Mouse (Mus musculus) fat pad, adult 2 months (tissue): ENCODE data around the gene 9930021J03Rik.
A peak's percentile ranks its signal among the peaks of the same experiment; 100 is the strongest.

Experiments used
- DNase-seq: peaks from one replicate; pipeline ENCODE4 v3.0.0-alpha.2; 2011; ENCODE audit warnings: low read depth, low spot score; ENCODE audit errors: extremely low read depth

Gene 9930021J03Rik

GRCm38 (mm10) chr19:29805917-29806785, at the start of gene 9930021J03Rik:
TSS of gene 9930021J03Rik (minus strand) at chr19:29805989.
- peak; percentile 72 for DNase-seq

- DNase-seq: no peak
These were observed 47.9 kb upstream of the 9930021J03Rik start for GRCm38 (mm10) chr19:29853711-29854110.

DNA sequence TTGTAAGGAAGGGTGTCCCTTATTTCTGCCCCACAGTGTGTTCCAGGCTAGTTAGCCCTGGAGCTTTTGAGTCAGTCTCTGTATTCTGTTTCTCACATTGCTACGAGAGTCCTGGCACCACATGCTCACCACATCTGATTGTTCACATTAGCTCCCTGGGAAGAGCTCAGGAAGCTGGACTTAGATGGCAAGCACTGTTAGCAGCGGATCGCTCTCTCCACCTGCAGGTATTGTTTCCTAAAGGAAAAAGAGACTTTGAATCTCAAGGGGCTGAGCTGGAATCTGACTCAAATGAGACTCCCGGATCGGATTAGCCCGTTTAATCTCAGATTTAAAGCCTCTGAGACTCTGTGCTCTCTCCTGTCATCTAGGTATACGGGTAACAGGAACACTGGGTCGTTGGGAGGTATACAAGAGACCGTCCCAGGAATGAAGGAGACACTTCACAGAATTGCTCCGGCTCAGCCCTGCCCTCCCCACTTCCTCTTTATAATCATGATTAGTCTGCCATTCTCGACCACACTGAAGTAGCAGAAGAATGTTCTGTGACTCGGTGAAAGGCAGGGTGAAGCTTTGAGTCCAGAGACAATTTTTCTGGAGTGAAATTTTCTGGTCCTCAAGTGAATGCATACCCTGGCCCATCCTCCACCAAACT, 45.4 kb upstream of the 9930021J03Rik start:
- no peak for DNase-seq

- DNase-seq: no peak
These were observed 44.2 kb upstream of the 9930021J03Rik start for GRCm38 (mm10) chr19:29849924-29850551.

- DNase-seq: peak; percentile 59
These were observed 38.4 kb upstream of the 9930021J03Rik start for GRCm38 (mm10) chr19:29844036-29844661.

GRCm38 (mm10) chr19:29843641-29844035, 37.8 kb upstream of the 9930021J03Rik start:
- DNase-seq: no peak

- DNase-seq: peak; percentile 72
These were observed 37.2 kb upstream of the 9930021J03Rik start for GRCm38 (mm10) chr19:29842973-29843372.

GRCm38 (mm10) chr19:29840642-29841041, 34.9 kb upstream of the 9930021J03Rik start:
- no peak for DNase-seq

DNA sequence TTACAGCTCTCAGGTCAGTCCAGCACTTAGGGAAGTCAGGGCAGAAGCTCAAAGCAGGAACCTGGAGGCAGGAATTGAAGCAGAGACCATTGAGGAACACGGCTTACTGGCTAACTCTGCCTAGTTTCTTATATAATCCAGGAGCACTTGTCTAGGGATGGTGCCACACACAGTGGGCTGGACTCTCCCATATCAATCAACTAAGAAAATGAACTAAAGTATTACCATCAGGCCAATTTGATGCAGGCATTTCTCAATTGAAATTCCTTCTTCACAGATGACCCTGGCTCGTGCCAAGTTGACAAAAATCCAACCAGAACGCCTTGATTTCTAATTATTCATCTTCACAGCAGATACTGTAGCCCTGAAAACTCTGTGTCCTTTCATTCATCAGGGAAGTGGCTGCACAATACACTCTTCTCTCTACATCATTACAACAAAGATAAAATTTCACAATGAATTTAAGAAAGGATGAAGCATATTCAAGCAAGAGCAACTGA, 32.9 kb upstream of the 9930021J03Rik start:
- DNase-seq: no peak

DNA sequence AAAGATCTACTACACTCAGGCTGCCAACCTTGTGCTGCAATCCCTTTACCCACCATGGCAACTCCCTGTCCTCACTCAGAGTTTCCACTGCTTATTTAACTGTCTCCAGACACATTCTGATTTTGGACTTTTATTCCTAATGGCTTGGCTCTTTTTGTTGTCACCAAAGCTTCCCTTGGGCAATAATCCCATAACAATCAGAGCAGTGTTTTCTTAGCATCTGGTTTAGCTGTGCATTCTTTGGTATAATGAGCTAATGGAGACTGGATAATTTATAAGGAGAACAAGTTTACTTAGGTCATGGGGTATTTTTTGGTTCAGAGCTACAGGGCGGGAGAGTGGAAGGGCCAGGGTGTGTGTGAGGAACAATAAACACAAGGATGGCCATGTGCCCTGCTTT, 32.4 kb upstream of the 9930021J03Rik start:
- no peak for DNase-seq

DNA sequence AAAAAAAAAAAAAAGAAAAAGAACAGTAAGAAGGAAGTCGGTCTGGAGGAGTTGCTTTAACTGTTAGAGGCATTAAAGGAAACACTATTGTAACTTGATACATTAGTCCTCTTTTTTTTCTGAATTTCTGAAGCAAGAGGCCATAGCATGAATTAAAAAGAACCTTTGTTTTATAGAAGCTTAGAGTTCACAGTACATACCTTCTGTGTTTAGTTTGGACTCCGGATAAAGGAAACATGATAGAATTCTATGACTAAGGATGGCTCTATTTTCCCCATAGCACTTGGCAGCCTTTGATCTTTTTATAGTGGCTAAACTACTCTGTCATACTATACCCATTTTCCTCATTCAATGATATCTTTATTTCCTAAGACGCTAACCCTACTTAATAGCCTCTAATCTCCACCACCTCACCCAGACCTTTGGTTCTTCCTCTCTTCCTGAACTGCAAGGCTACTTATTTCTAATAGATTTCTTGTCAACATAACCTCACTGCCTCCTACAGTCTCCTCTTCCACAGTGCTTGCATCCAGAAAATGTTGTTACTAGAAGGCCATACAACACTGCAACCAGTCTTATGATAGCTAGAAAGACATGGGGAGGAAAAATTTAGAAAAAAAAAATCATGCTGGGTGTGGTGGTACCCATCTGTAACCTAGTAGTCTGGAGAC, 29.7 kb upstream of the 9930021J03Rik start:
- DNase-seq: peak; percentile 90

- no peak for DNase-seq
These were observed 25.1 kb upstream of the 9930021J03Rik start for GRCm38 (mm10) chr19:29830911-29831310.

DNA sequence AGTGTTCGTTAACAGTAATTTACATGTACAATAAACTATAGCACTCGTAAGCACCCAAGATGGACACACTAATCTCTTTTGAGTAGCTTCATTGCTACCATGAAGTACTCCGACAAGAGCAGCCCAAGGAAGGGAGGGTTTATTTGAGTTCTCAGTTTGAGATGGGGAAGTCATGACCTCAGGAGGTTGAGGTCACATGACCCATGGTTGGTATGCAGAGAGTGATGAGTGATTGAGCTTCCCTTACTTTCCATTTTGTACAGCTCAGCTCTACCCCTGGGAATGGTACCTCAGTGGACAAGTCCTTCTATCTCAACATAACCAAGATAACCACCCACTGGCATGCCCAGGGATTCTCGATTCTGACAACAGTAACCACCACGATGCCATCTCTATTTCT, 22.8 kb upstream of the 9930021J03Rik start:
- no peak for DNase-seq

- DNase-seq: no peak
These were observed 20.9 kb upstream of the 9930021J03Rik start for GRCm38 (mm10) chr19:29826686-29827085.

DNA sequence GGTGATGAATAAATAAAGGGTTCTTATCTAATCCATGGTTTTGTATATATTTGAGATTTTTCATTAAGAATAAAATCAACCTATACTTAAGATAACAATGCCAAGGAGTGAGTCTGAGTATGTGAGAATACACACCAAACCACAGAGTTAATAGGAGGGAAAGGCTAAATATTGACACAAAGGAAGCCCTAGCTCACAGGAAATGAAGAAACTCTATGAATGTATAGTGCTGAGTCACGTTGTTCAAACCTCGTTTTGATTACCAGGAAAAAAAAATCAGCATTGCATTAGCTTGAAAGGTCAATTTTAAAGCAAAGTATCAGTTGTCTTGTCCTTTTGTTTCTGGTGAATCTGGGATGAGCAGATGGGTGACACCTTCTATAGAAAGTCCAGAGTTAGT, 19.2 kb upstream of the 9930021J03Rik start:
- DNase-seq: no peak

- DNase-seq: no peak
These were observed 18.4 kb upstream of the 9930021J03Rik start for GRCm38 (mm10) chr19:29824034-29824700.

- no peak for DNase-seq
These were observed 17.7 kb upstream of the 9930021J03Rik start for GRCm38 (mm10) chr19:29823456-29824010.

- DNase-seq: no peak
These were observed 15.2 kb upstream of the 9930021J03Rik start for GRCm38 (mm10) chr19:29820966-29821365.

DNA sequence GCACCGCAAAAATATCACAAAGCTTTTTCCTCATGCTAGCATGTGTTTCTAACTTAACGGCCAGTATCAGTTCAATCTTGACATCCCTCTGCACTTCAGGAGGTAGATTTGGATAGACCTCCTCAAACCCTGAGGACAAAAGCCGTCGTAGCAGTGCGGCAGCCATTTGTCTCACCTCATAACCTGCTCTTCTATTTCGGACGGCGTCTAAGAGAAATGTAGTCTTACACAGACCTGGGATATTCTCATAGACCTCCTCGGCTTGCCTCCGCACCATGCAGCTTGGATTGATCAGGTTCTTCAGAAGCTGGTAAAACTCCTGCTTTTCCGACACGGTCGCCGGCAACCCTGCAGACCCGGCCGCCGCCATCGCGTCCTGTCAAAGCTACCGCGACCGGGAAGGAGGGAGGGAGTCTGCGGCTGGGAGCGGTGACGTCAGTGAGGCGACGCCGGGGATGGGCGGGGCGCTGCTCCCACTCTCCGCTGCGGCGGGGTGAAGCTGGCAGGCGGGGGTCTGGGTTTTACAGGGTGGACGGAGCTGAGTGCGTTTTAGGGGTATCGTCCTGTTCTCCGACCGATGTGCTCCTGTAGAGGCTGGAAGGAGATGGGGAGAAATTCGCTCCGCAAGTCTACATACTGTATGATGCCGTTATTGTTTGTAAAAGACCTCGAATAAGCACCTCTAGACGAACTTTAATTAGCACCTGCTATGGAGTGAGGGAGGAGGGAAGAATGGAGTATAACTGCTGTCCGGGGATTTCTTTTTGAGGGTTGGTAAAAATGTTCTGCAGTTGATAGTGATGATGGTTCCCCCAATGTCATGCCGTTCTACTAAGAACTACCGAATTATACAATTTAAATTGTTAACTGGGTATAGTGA, 7.0 kb upstream of the 9930021J03Rik start, which contains the start of gene Ranbp6:
Gene Ranbp6, minus strand, starts transcription at position 394 of the 880 bp plus-strand sequence.
- no peak for DNase-seq
